Mouse (Mus musculus) olfactory bulb, adult 2 months (tissue): ENCODE data around the gene Gtsf2. TPM values are rescaled to one million over a fixed set of nuclear protein-coding genes. Genes with fewer than 3 reads are reported as not detected.

ENCODE experiments used
- H3K27ac ChIP-seq: fragments of 200-500 bp; 2 replicates; pipeline ENCODE4 v1.5.1; 2012; ENCODE audit warnings: low read depth, low read length; ENCODE audit not compliant: insufficient read depth
- H3K4me1 ChIP-seq: fragments of 200-500 bp; 2 replicates; pipeline ENCODE4 v1.6.1; 2012; ENCODE audit warnings: low read length; ENCODE audit not compliant: control insufficient read depth, insufficient read depth
- H3K4me3 ChIP-seq: fragments of 200-500 bp; 2 replicates; pipeline ENCODE4 v1.5.1; 2012; ENCODE audit warnings: mild to moderate bottlenecking, low read depth, low read length, moderate library complexity; ENCODE audit not compliant: insufficient read depth
- CTCF ChIP-seq: fragments of 200-500 bp; IDR thresholded peaks from 2 replicates; pipeline ENCODE4 v1.5.1; 2012; ENCODE audit warnings: low read depth, mild to moderate bottlenecking, low read length, moderate library complexity; ENCODE audit not compliant: insufficient read depth
- POLR2A ChIP-seq: fragments of 200-500 bp; IDR thresholded peaks from 2 replicates; pipeline ENCODE4 v1.6.1; 2012; ENCODE audit warnings: mild to moderate bottlenecking, low read depth, low read length, moderate library complexity; ENCODE audit not compliant: insufficient read depth
- WGBS: fragments of 180-500 bp; shearing (Covaris S2); methylation state at CpG from one replicate; pipeline ENCODE4 v1.1.7; 2018; 5-methylcytosine and 5-hydroxymethylcytosine counted together
- polyA plus RNA-seq: library from polyadenylated mRNA; stranded (reverse); fragments of >200 nt; gene quantifications from 2 replicates; pipeline ENCODE4 v1.2.4, GENCODE M21; 2012; ENCODE audit warnings: low replicate concordance; ENCODE audit not compliant: missing spikeins, insufficient read depth, insufficient read length

The Gtsf2 gene
- polyA plus RNA-seq, result not detected in 2 replicates

GRCm38 (mm10) chr15:103448369-103448768 is at the start of gene Gtsf2:
TSS of gene Gtsf2 (minus strand) at chr15:103448469.
- no peaks in the 10 kb centered on the region for H3K4me1 ChIP-seq
- H3K27ac ChIP-seq, result no peak within 1 kb of the TSS
- TF ChIP-seq POLR2A, result no peak
- no peak for TF ChIP-seq CTCF
- WGBS, result 32% methylated on average over 3 of the region's 3 CpGs
- no peak within 1 kb of the TSS for H3K4me3 ChIP-seq

DNA sequence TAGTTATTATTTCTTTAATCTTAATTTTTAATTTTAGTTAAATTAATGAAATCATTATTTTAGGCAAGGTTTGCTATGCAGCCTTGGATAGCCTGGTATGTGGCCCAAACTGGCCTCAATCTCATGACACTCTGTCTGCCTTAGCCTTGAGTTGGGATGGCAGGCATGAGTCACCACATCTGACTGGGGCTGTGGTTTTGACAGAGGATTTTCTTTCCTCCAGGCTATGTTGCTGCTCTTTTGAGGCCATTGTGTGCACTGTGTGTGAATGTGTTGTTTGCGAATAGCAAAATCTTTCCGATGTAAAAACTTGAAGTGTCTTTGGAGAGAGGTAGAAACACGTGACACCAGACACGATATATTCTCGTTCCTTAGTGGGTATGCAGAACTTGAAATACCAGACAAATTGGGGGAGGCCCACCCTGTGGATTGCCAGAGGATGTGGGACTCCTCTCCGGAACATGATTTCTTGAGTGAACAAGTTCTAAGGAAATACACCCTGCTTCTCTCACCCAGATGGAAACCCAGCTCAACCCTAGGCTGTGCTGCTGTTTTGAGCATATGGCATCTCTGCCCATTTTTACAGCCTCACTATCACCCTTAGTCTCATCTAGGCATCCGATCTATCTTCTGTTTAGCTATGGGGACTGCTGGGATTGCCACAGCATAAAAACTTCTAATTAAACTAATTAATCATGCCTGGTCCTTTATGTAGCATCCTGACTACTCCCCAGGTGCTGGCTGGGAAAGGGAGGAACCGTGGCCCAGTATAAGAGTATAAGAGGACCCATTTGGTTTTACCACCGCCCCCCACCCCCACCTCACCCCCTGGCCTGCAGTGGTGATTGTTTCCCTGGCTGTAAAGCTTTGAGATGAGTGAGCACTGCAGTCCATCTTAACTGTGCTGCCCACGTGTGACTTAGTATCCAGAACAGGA is 48.2 kb upstream of the Gtsf2 start:
- Histone ChIP-seq H3K4me1 (no peaks in the 10 kb centered on the region), H3K27ac (no peak overlapping the region), H3K4me3 (no peak overlapping the region)
- 77% methylated on average over 10 of the region's 10 CpGs for WGBS
- no peak for TF ChIP-seq CTCF
- TF ChIP-seq POLR2A, result no peak

GRCm38 (mm10) chr15:103488336-103488735 is 40.1 kb upstream of the Gtsf2 start:
- no peak overlapping the region for H3K4me3 ChIP-seq
- 66% methylated on average over 4 of the region's 4 CpGs for WGBS
- H3K27ac ChIP-seq, result no peak overlapping the region
- TF ChIP-seq POLR2A (no peak), CTCF (no peak)
- peaks cover 4% of the 10 kb centered on the region; the same call in 1 of the 2 replicates for H3K4me1 ChIP-seq

DNA sequence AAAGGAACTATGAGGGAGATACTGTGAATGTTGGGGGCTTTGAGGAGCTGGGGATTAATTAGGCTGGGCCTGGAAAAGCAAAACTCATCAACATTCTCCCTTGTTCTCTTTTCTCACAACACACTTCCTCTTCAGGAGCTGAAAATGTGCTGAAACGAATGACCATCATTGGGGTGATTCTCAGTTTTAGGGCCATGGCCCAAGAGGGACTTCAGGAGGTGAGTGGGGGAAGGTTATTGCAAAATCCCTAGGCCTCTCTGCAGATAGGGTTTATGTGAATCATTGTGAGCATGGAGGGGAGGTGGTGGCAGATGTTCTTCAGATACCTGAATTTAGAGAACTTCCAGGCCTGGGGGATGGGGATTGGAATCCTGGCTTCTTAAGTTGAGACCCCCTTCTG is 38.4 kb upstream of the Gtsf2 start:
- H3K4me3 ChIP-seq, result no peak overlapping the region

GRCm38 (mm10) chr15:103485106-103485505 is 36.8 kb upstream of the Gtsf2 start:
- H3K4me1 ChIP-seq, result peaks cover 5% of the 10 kb centered on the region; the same call in 1 of the 2 replicates
- H3K27ac ChIP-seq, result no peak overlapping the region
- 45% methylated on average over 3 of the region's 3 CpGs for WGBS
- H3K4me3 ChIP-seq, result no peak overlapping the region
- TF ChIP-seq CTCF (no peak), POLR2A (no peak)

More for the DNA sequence above, 38.4 kb upstream of the Gtsf2 start:
- Histone ChIP-seq H3K4me1 (peaks cover 5% of the 10 kb centered on the region; the same call in 1 of the 2 replicates), H3K27ac (no peak overlapping the region)
- 67% methylated on average over 1 of the region's 1 CpGs for WGBS
- TF ChIP-seq CTCF, result no peak
- TF ChIP-seq POLR2A, result no peak

DNA sequence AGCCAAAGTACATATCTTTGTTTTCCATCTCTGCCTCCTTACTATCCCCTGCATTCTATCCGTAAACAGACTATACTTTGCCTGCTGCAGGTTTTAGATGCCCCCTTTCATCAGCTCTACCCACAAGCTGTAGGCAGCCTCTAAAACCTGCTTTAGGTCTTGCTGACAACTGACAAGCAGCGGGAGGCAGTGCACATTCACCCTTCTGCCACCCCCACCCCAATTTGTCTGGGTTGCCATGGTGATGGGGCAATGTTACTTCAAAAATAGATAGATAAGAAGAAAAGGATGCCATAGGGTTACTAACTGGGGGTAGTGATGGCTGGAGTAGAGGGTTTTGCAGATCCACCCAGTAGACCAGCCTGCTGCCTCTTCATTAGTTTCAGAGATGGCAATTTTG is 36.2 kb upstream of the Gtsf2 start:
- 36% methylated on average over 2 of the region's 2 CpGs for WGBS
- H3K27ac ChIP-seq, result no peak overlapping the region
- H3K4me1 ChIP-seq, result peaks cover 5% of the 10 kb centered on the region; the same call in 1 of the 2 replicates
- TF ChIP-seq CTCF (no peak), POLR2A (no peak)
- no peak overlapping the region for H3K4me3 ChIP-seq

DNA sequence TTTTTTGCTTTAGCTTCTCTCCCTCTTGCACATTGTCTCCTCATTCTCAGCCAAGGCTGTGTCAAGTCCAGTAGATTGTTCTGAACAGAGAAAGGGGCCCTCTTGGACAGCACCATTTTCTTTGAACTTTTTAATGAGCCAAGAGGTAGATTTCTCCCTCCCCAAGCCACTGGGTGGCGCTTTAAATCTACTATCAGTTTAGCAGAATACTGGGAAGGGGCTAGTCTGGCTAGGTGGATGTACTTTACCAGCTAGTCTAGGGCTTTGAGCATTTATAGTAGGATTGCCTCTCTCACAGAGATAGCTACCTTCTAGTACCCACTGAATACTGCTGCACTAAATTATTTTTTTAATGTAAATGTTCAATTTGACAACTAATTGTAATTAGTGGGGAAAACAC is 34.2 kb upstream of the Gtsf2 start:
- peaks cover 5% of the 10 kb centered on the region; the same call in 1 of the 2 replicates for H3K4me1 ChIP-seq
- no peak overlapping the region for H3K4me3 ChIP-seq
- TF ChIP-seq CTCF (no peak), POLR2A (no peak)
- WGBS, result 0% methylated on average over 1 of the region's 1 CpGs
- no peak overlapping the region for H3K27ac ChIP-seq

GRCm38 (mm10) chr15:103480129-103480528 is 31.9 kb upstream of the Gtsf2 start:
- no peak for TF ChIP-seq CTCF
- Histone ChIP-seq H3K4me3 (no peak overlapping the region), H3K27ac (no peak overlapping the region), H3K4me1 (peaks cover 5% of the 10 kb centered on the region; the same call in 1 of the 2 replicates)
- WGBS, result 89% methylated on average over 2 of the region's 2 CpGs

GRCm38 (mm10) chr15:103479080-103479606 is 30.9 kb upstream of the Gtsf2 start:
- Histone ChIP-seq H3K4me1 (0 out of 2 replicates have a peak, but pooled peaks cover 2% of the 10 kb centered on the region), H3K4me3 (no peak overlapping the region), H3K27ac (no peak overlapping the region)
- TF ChIP-seq POLR2A (no peak), CTCF (no peak)
- WGBS, result 74% methylated on average over 1 of the region's 1 CpGs
